Comparison of ENCODE assay signal across 9 mouse cellular contexts in genomic region chr2:130423397-130424125, GRCm38 (mm10). TPM values are rescaled to one million over a fixed set of nuclear protein-coding genes. Genes with fewer than 3 reads are reported as not detected.
DNase-seq lines count a peak whose midpoint lies in the region; ATAC-seq lines count a peak whose summit lies in the region.
"Had no signal": no experiment of that assay in that cellular context is flagged by ENCODE, and none has a peak within 500 bp of the region (broad histone marks: within the 10 kb centered on the region; RNA-seq: fewer than 3 reads in every experiment).

No protein-coding gene starts in this region.

- H3K9ac ChIP-seq in forebrain, embryonic 11.5 days (ENCODE audit: low read length), result peak overlapping the region; percentile 80
- H3K9ac ChIP-seq in neural tube, embryonic 14.5 days (replicated peaks; ENCODE audit: low read depth, low read length), result peak overlapping the region; percentile 82

- no peaks in the 10 kb centered on the region for H3K9me3 ChIP-seq in forebrain, embryonic 11.5 days (ENCODE audit: control insufficient read depth, low read length)
- H3K9me3 ChIP-seq in neural tube, embryonic 14.5 days (ENCODE audit: control insufficient read depth, low read length), result no peaks in the 10 kb centered on the region

- H3K27ac ChIP-seq in brown adipose tissue, adult 24 weeks (replicated peaks; ENCODE audit: low read depth, low read length), result peak overlapping the region; percentile 54
- peak overlapping the region; percentile 54; the same call in 1 of the 2 replicates for H3K27ac ChIP-seq in forebrain, embryonic 11.5 days (ENCODE audit: low read depth, low read length)
- peak overlapping the region; percentile 92 for H3K27ac ChIP-seq in neural tube, embryonic 14.5 days (ENCODE audit: low read depth, low read length)

- peak; percentile 77 for ATAC-seq in forebrain, embryonic 11.5 days (replicated peaks; ENCODE audit: low FRiP score)
- ATAC-seq in neural tube, embryonic 14.5 days (ENCODE audit: low read depth), result peak; percentile 84

- peaks cover 5% of the 10 kb centered on the region for H3K4me1 ChIP-seq in brown adipose tissue, adult 24 weeks (ENCODE audit: control insufficient read depth, insufficient read depth, insufficient read length, low read length)
- H3K4me1 ChIP-seq in forebrain, embryonic 11.5 days (replicated peaks; ENCODE audit: control insufficient read depth, insufficient read depth, low read length), result no peaks in the 10 kb centered on the region; the same call in 1 of the 2 replicates
- H3K4me1 ChIP-seq in neural tube, embryonic 14.5 days (ENCODE audit: control insufficient read depth, insufficient read depth, low read length), result peaks cover 14% of the 10 kb centered on the region

- no peaks in the 10 kb centered on the region; the same call in 1 of the 2 replicates for H3K36me3 ChIP-seq in forebrain, embryonic 11.5 days (ENCODE audit: control insufficient read depth, insufficient read depth, low read length)
- H3K36me3 ChIP-seq in neural tube, embryonic 14.5 days (ENCODE audit: control insufficient read depth, insufficient read depth, low read length), result 0 out of 2 replicates have a peak, but pooled peaks cover 5% of the 10 kb centered on the region

- peak; percentile 80 for DNase-seq in ES-CJ7 (ENCODE audit: low read depth, low spot score)
- peak; percentile 88 for DNase-seq in forebrain, embryonic 11.5 days (ENCODE audit: low spot score)
- peak; percentile 82 to 83 for DNase-seq in heart, postnatal 14 days
- DNase-seq in layer of hippocampus, adult 11-12 months (ENCODE audit: low spot score), result peak; percentile 83
- DNase-seq in lung, adult 18-20 months, result peak; percentile 69 to 72
- DNase-seq in thymus, postnatal 0 days (ENCODE audit: low spot score), result peak; percentile 85

- H3K4me2 ChIP-seq in forebrain, embryonic 11.5 days (ENCODE audit: low read depth, low read length, severe bottlenecking), result peak overlapping the region; percentile 76
- H3K4me2 ChIP-seq in neural tube, embryonic 14.5 days (ENCODE audit: low read depth, low read length), result peak overlapping the region; percentile 71

- 17% methylated on average over 49 of the region's 49 CpGs for WGBS in forebrain, embryonic 11.5 days
- 15% methylated on average over 43 of the region's 49 CpGs for WGBS in neural tube, embryonic 14.5 days

- H3K27me3 ChIP-seq in forebrain, embryonic 11.5 days (ENCODE audit: control insufficient read depth, insufficient read depth, low read length), result no peaks in the 10 kb centered on the region
- H3K27me3 ChIP-seq in neural tube, embryonic 14.5 days (ENCODE audit: control insufficient read depth, insufficient read depth, low read length), result no peaks in the 10 kb centered on the region

- intact Hi-C loops in heart, postnatal 14 days (cut with DNase I), result no loop called here

- peak overlapping the region; percentile 81 for H3K4me3 ChIP-seq in brown adipose tissue, adult 24 weeks (ENCODE audit: insufficient read depth, low read depth, low read length)
- H3K4me3 ChIP-seq in forebrain, embryonic 11.5 days (ENCODE audit: low read depth, low read length), result peak overlapping the region; percentile 55
- H3K4me3 ChIP-seq in neural tube, embryonic 14.5 days (ENCODE audit: low read depth, low read length), result peak overlapping the region; percentile 74

RNA-seq across cellular contexts. Expression of gene Vps16, which starts 0.6 kb away (rescaled TPM):
- 28.7 and 31.8 TPM in 2 replicates for polyA plus RNA-seq in brown adipose tissue, adult 24 weeks (2012; ENCODE audit: insufficient read depth, insufficient read length, missing spikeins)
- polyA plus RNA-seq in forebrain, embryonic 11.5 days (2014; fragmentation: Nextera tagmentation; extraction: Ambion mirVana), result 95.8 and 103 TPM in 2 replicates
- total RNA-seq in heart, postnatal 14 days (2021), result 10 to 100 TPM; 25.1 to 29.4 TPM
- 76.4 and 81.7 TPM in 2 replicates for polyA plus RNA-seq in neural tube, embryonic 14.5 days (2014; fragmentation: Nextera tagmentation; extraction: Ambion mirVana)
- polyA plus RNA-seq in thymus, postnatal 0 days (2015; fragmentation: Nextera tagmentation; extraction: Ambion mirVana), result 97.7 and 101 TPM in 2 replicates

RNA-seq across cellular contexts. Expression of gene Pced1a, which starts 0.9 kb away (rescaled TPM):
- 6.9 and 10.4 TPM in 2 replicates for polyA plus RNA-seq in brown adipose tissue, adult 24 weeks (2012; ENCODE audit: insufficient read depth, insufficient read length, missing spikeins)
- polyA plus RNA-seq in forebrain, embryonic 11.5 days (2014; fragmentation: Nextera tagmentation; extraction: Ambion mirVana), result 9.6 and 12.2 TPM in 2 replicates
- total RNA-seq in heart, postnatal 14 days (2021), result 1 to 10 TPM; 4.7 to 5.5 TPM
- 10.8 and 11.5 TPM in 2 replicates for polyA plus RNA-seq in neural tube, embryonic 14.5 days (2014; fragmentation: Nextera tagmentation; extraction: Ambion mirVana)
- 6.5 and 8.0 TPM in 2 replicates for polyA plus RNA-seq in thymus, postnatal 0 days (2015; fragmentation: Nextera tagmentation; extraction: Ambion mirVana)

RNA-seq across cellular contexts. Expression of gene Tmem239, which starts 17.3 kb away (rescaled TPM):
- polyA plus RNA-seq in brown adipose tissue, adult 24 weeks (2012; ENCODE audit: insufficient read depth, insufficient read length, missing spikeins), result not detected in 2 replicates
- polyA plus RNA-seq in forebrain, embryonic 11.5 days (2014; fragmentation: Nextera tagmentation; extraction: Ambion mirVana), result not detected in 2 replicates
- total RNA-seq in heart, postnatal 14 days (2021), result not detected
- not detected in 2 replicates for polyA plus RNA-seq in neural tube, embryonic 14.5 days (2014; fragmentation: Nextera tagmentation; extraction: Ambion mirVana)
- polyA plus RNA-seq in thymus, postnatal 0 days (2015; fragmentation: Nextera tagmentation; extraction: Ambion mirVana), result not detected in 2 replicates
- total RNA-seq: layer of hippocampus, postnatal 14 days had no signal

RNA-seq across cellular contexts. Expression of gene 1700020A23Rik, which starts 18.5 kb away (rescaled TPM):
- not detected in 2 replicates for polyA plus RNA-seq in brown adipose tissue, adult 24 weeks (2012; ENCODE audit: insufficient read depth, insufficient read length, missing spikeins)
- not detected in 2 replicates for polyA plus RNA-seq in forebrain, embryonic 11.5 days (2014; fragmentation: Nextera tagmentation; extraction: Ambion mirVana)
- total RNA-seq in heart, postnatal 14 days (2021), result not detected
- polyA plus RNA-seq in neural tube, embryonic 14.5 days (2014; fragmentation: Nextera tagmentation; extraction: Ambion mirVana), result 0.91 TPM in 1 of 2 replicates, not detected in the other
- not detected in 2 replicates for polyA plus RNA-seq in thymus, postnatal 0 days (2015; fragmentation: Nextera tagmentation; extraction: Ambion mirVana)
- total RNA-seq: layer of hippocampus, postnatal 14 days had no signal

RNA-seq across cellular contexts. Expression of gene Gm28372, which starts 18.5 kb away (rescaled TPM):
- not detected in 2 replicates for polyA plus RNA-seq in brown adipose tissue, adult 24 weeks (2012; ENCODE audit: insufficient read depth, insufficient read length, missing spikeins)
- polyA plus RNA-seq in forebrain, embryonic 11.5 days (2014; fragmentation: Nextera tagmentation; extraction: Ambion mirVana), result not detected in 2 replicates
- total RNA-seq in heart, postnatal 14 days (2021), result not detected
- 0.23 and 0.28 TPM in 2 replicates for polyA plus RNA-seq in neural tube, embryonic 14.5 days (2014; fragmentation: Nextera tagmentation; extraction: Ambion mirVana)
- polyA plus RNA-seq in thymus, postnatal 0 days (2015; fragmentation: Nextera tagmentation; extraction: Ambion mirVana), result not detected in 2 replicates
- total RNA-seq: layer of hippocampus, postnatal 14 days had no signal

Comparison
In these comparisons a context has a peak if more than half of its experiments do, and no peak if none do; other contexts are left out.
1. Peak in every context shown above with its lines: DNase-seq, ATAC-seq, H3K4me3 ChIP-seq and H3K27ac ChIP-seq.